Mouse (Mus musculus) testis, adult 2 months (tissue): ENCODE measurements around the gene Icam2.

ENCODE experiments used
- CTCF ChIP-seq: fragments of 200-500 bp; IDR thresholded peaks from 2 replicates; pipeline ENCODE4 v1.5.1; 2012; ENCODE audit warnings: low read depth, mild to moderate bottlenecking, inconsistent platforms, low read length, moderate library complexity; ENCODE audit not compliant: control insufficient read depth, insufficient read depth, insufficient replicate concordance
- POLR2A ChIP-seq: fragments of 200-500 bp; IDR thresholded peaks from 2 replicates; pipeline ENCODE4 v1.6.1; 2012; ENCODE audit warnings: low read depth, mild to moderate bottlenecking, inconsistent platforms, low read length, moderate library complexity; ENCODE audit not compliant: control insufficient read depth

GRCm38 (mm10) chr11:106354181-106354580 is 33.7 kb downstream of the Icam2 start:
- TF ChIP-seq POLR2A: no peak
- no peak for TF ChIP-seq CTCF
